Mouse (Mus musculus): ENCODE data around the gene Rtl9. TPM values are rescaled to one million over a fixed set of nuclear protein-coding genes. Genes with fewer than 3 reads are reported as not detected.

The Rtl9 gene
- total RNA-seq, 4 experiments from 2014 or later: 0.07 to 0.17 (median 0.11) TPM

Other genes starting within 250 kb of the Rtl9 start
- gene Ammecr1, start 132.9 kb upstream of the Rtl9 start, total RNA-seq (2022): 1 to 10 TPM; 3.2 to 4.4 (median 3.4) TPM